Mouse (Mus musculus): ENCODE results near the gene Polr2i.

- no peak for TF ChIP-seq CTCF (IDR thresholded peaks at IDR 0.05; ENCODE audit: extremely low read depth, insufficient read length, insufficient replicate concordance, low read depth, low read length)
- TF ChIP-seq POLR2A (IDR thresholded peaks at IDR 0.05; ENCODE audit: low read depth, low read length) = no peak
These were observed 39.7 kb upstream of the Polr2i start for GRCm38 (mm10) chr7:30192088-30192487.
